Mouse (Mus musculus): ENCODE results near the gene Tnnt3.

GRCm38 (mm10) chr7:142509518-142509917 is 10.9 kb downstream of the Tnnt3 start:
- TF ChIP-seq POLR2A (IDR thresholded peaks at IDR 0.05; ENCODE audit: low read depth, low read length) (no peak), CTCF (IDR thresholded peaks at IDR 0.05; ENCODE audit: extremely low read depth, insufficient read depth, insufficient read length, insufficient replicate concordance) (no peak)
